Comparison of ENCODE assay signal across 27 mouse cellular contexts in genomic region chr3:55847115-55847514, GRCm38 (mm10).
"Had no signal": no experiment of that assay in that cellular context is flagged by ENCODE, and none has a peak within 500 bp of the region (broad histone marks: within the 10 kb centered on the region; RNA-seq: fewer than 3 reads in every experiment).

No protein-coding gene starts in this region.

- H3K36me3 ChIP-seq: heart, embryonic 15.5 days; kidney, embryonic 15.5 days; liver, embryonic 13.5 days had no signal

- H3K9me3 ChIP-seq: heart, embryonic 13.5 days; heart, embryonic 15.5 days; hindbrain, embryonic 13.5 days; kidney, embryonic 15.5 days; limb, embryonic 10.5 days; limb, embryonic 12.5 days; liver, embryonic 13.5 days had no signal

- H3K27me3 ChIP-seq: heart, embryonic 13.5 days; heart, embryonic 15.5 days; hindbrain, embryonic 13.5 days; kidney, embryonic 15.5 days; limb, embryonic 12.5 days; liver, embryonic 13.5 days had no signal

- H3K9ac ChIP-seq: heart, embryonic 13.5 days; heart, embryonic 15.5 days; hindbrain, embryonic 13.5 days; kidney, embryonic 15.5 days; limb, embryonic 12.5 days; liver, embryonic 13.5 days had no signal

- H3K27ac ChIP-seq: gastrocnemius, adult 2 months; heart, adult 2 months; heart, embryonic 13.5 days; heart, embryonic 15.5 days; hindbrain, embryonic 13.5 days; hindbrain, postnatal 0 days; kidney, embryonic 15.5 days; kidney, postnatal 0 days; left cerebral cortex, adult 2 months; limb, embryonic 10.5 days; limb, embryonic 12.5 days; liver, embryonic 13.5 days had no signal

- H3K4me2 ChIP-seq: heart, embryonic 11.5 days; heart, embryonic 13.5 days; heart, embryonic 15.5 days; hindbrain, embryonic 13.5 days; kidney, embryonic 15.5 days; limb, embryonic 12.5 days; liver, embryonic 11.5 days; liver, embryonic 13.5 days had no signal

- DNase-seq: gastrocnemius, adult 2 months; gastrocnemius, postnatal 10 days; gastrocnemius, postnatal 25 days; heart, adult 11 months; heart, adult 2 months; heart, postnatal 14 days; heart, postnatal 36 days; kidney, adult 11 months; kidney, adult 2 months; kidney, adult 9 months; kidney, postnatal 14 days; kidney, postnatal 36 days; layer of hippocampus, adult 9-11 months; liver; liver, embryonic 13.5 days had no signal

- H3K4me1 ChIP-seq: hindbrain, embryonic 13.5 days; kidney, embryonic 15.5 days; limb, embryonic 10.5 days; liver, embryonic 13.5 days had no signal

- ATAC-seq: hindbrain, postnatal 0 days; intestine, embryonic 16.5 days had no signal

- H3K4me3 ChIP-seq: gastrocnemius, adult 2 months; heart, adult 2 months; heart, embryonic 13.5 days; heart, embryonic 15.5 days; hindbrain, embryonic 13.5 days; kidney, embryonic 15.5 days; left cerebral cortex, adult 2 months; limb, embryonic 10.5 days; limb, embryonic 12.5 days; liver, embryonic 13.5 days had no signal
